Mouse (Mus musculus): ENCODE results near the gene Ephx1.
"Not testable (repeated sequence)": the region's sequence is repeated elsewhere in the genome, so short reads cannot be mapped to it uniquely, and the experiment has no call there.

The Ephx1 gene

DNA sequence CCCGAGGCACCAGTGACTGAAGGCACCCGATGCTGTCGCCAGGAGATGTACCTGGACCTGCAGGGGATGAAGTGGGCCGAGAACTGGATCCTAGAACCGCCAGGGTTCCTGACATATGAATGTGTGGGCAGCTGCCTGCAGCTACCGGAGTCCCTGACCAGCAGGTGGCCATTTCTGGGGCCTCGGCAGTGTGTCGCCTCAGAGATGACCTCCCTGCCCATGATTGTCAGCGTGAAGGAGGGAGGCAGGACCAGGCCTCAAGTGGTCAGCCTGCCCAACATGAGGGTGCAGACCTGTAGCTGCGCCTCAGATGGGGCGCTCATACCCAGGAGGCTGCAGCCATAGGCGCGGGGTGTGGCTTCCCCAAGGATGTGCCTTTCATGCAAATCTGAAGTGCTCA is 83.1 kb downstream of the Ephx1 start:
- DNase-seq (ENCODE audit: low spot score in 2 of 2): not testable (repeated sequence)

DNA sequence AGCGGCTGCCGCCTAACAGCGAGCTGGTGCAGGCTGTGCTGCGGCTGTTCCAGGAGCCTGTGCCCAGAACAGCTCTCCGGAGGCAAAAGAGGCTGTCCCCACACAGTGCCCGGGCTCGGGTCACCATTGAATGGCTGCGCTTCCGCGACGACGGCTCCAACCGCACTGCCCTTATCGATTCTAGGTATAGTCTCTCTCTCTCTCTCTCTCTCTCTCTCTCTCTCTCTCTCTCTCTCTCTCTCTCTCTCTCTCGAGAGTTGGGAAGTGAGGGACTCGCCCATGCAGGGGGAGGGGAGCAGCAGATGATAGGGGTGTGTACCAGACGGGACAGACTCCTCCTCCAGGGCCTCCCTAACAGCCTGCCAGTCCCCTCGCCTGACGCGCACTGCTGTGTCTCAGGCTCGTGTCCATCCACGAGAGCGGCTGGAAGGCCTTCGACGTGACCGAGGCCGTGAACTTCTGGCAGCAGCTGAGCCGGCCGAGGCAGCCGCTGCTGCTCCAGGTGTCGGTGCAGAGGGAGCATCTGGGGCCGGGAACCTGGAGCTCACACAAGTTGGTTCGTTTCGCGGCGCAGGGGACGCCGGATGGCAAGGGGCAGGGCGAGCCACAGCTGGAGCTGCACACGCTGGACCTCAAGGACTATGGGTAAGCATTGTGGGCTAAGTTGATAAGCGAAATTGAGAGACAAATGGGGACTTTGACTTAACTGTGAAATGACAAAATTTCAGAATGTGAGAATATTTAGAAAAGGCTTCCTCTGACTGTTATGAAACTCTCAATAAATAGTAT is 83.9 kb downstream of the Ephx1 start:
- not testable (repeated sequence) for DNase-seq (ENCODE audit: low spot score in 2 of 2)

DNA sequence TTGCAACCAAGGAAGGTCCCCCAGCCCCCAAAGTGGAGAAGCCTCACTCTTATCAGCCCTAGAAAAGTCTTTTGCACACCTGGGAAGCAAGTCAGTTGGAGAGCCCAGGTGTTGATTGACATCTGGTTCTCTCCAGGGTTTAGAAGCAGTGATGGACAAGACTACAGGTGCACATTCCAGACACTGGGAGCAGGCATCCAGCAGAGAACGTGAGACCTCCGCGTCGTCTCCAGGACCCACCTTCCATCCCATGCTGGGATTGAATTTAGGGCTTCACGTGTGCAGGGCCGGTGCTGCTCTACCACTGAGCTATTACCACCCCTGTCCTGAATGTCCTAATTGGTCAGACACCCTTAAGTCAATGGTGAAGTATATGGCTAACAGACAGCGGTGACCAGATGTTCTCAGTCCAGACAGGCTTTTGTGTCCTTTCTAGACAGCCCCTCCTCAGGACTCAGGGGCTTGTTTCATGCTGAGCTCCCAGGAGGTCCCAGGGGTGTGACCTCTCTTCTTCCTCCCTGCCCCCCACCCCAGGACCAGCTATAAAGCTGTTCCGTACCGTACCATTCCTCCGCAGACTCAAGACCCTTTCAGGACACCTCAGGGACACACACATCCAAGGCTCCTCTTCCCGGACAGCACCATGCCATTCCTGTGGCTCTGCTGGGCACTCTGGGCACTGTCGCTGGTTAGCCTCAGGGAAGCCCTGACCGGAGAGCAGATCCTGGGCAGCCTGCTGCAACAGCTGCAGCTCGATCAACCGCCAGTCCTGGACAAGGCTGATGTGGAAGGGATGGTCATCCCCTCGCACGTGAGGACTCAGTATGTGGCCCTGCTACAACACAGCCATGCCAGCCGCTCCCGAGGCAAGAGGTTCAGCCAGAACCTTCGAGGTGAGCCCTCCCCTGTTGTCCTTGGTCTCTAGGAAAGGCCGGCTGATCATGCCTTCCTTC is 86.0 kb downstream of the Ephx1 start, which contains the start of gene Lefty1:
Lefty1 (plus strand) TSS at position 556 of the 953 bp plus-strand sequence.
- no peak for DNase-seq (ENCODE audit: low spot score in 2 of 2)

- DNase-seq (ENCODE audit: low spot score in 2 of 2): no peak
Measured at GRCm38 (mm10) chr1:180933659-180934058, 87.0 kb downstream of the Ephx1 start.

- DNase-seq (ENCODE audit: low spot score in 2 of 2): no peak
Measured at GRCm38 (mm10) chr1:180931106-180931505, 89.6 kb downstream of the Ephx1 start.

GRCm38 (mm10) chr1:180929599-180929998 is 91.1 kb downstream of the Ephx1 start:
- DNase-seq (ENCODE audit: low spot score in 2 of 2): no peak

DNA sequence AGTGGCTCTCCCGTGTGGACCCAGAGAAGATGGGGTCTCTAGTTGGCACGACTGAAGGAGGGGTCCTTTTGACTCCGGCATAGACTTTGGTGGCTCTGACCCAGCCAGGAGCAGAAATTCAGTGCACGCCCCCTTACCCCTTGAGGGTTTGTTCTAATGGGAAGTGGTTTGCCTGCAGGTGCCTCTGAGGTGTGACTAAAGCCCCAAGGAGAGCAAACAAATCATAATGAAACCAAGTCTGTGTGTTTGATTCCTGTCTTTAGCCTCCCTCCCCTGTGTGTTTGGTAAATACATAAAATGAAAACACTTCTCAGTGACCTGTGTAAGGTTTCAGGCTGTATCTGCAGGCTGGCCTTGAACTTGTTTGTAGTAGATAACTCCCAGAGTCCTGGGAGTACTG is 94.4 kb downstream of the Ephx1 start:
- no peak for DNase-seq (ENCODE audit: low spot score in 2 of 2)

Measured in cerebellum, postnatal 4 days (tissue).